12 mouse cellular contexts compared by ENCODE assay signal in genomic region chr8:117303666-117304065, GRCm38 (mm10). TPM values are rescaled to one million over a fixed set of nuclear protein-coding genes. Genes with fewer than 3 reads are reported as not detected.
DNase-seq lines count a peak whose midpoint lies in the region; ATAC-seq and TF ChIP-seq lines count a peak whose summit lies in the region.
"Had no signal": no experiment of that assay in that cellular context is flagged by ENCODE, and none has a peak within 500 bp of the region (broad histone marks: within the 10 kb centered on the region; RNA-seq: fewer than 3 reads in every experiment).

No protein-coding gene starts in this region.

- ATAC-seq in heart, embryonic 15.5 days (replicated peaks; ENCODE audit: insufficient number of reproducible peaks, insufficient read depth, low FRiP score, low read depth), result 0 out of 2 replicates have a peak, but pooled peaks have one; percentile 20
- ATAC-seq in heart, embryonic 11.5 days (replicated peaks; ENCODE audit: insufficient number of reproducible peaks, low FRiP score, low TSS enrichment), result no peak
- peak; percentile 40; the same call in 1 of the 2 replicates for ATAC-seq in limb, embryonic 15.5 days (ENCODE audit: insufficient number of reproducible peaks, low FRiP score, low TSS enrichment, low read depth)
- no peak for ATAC-seq in stomach, postnatal 0 days (ENCODE audit: low FRiP score, low TSS enrichment)
- ATAC-seq: Patski had no signal

- H3K4me3 ChIP-seq in heart, embryonic 15.5 days, result no peak overlapping the region
- H3K4me3 ChIP-seq in heart, embryonic 11.5 days (ENCODE audit: low read depth, low read length), result no peak overlapping the region
- no peak overlapping the region for H3K4me3 ChIP-seq in limb, embryonic 15.5 days
- H3K4me3 ChIP-seq in stomach, postnatal 0 days (ENCODE audit: low read depth, low read length), result no peak overlapping the region

- H3K27me3 ChIP-seq in heart, embryonic 15.5 days, result no peaks in the 10 kb centered on the region
- no peaks in the 10 kb centered on the region for H3K27me3 ChIP-seq in heart, embryonic 11.5 days (ENCODE audit: control insufficient read depth, insufficient read depth, low read length)
- no peaks in the 10 kb centered on the region for H3K27me3 ChIP-seq in limb, embryonic 15.5 days
- no peaks in the 10 kb centered on the region for H3K27me3 ChIP-seq in stomach, postnatal 0 days (ENCODE audit: control insufficient read depth, insufficient read depth, low read length)
- H3K27me3 ChIP-seq: Patski had no signal

- H3K27ac ChIP-seq in heart, embryonic 15.5 days, result peak overlapping the region; percentile 1; the same call in 1 of the 2 replicates
- no peak overlapping the region for H3K27ac ChIP-seq in heart, embryonic 11.5 days (ENCODE audit: low read depth, low read length)
- H3K27ac ChIP-seq in limb, embryonic 15.5 days, result 0 out of 2 replicates have a peak overlapping the region, but pooled peaks have one; percentile 27
- H3K27ac ChIP-seq in stomach, postnatal 0 days (replicated peaks), result peak overlapping the region; percentile 35; the same call in 1 of the 2 replicates

- DNase-seq in thymus, postnatal 4 days, result peak; percentile 29
- no peak for DNase-seq in thymus, postnatal 25 days
- no peak for DNase-seq in stomach, postnatal 0 days (ENCODE audit: low spot score)
- DNase-seq in Muller cell, postnatal 12 days (ENCODE audit: inconsistent ontology term), result no peak
- no peak for DNase-seq in cerebellum, postnatal 14 days
- DNase-seq: cerebellum, adult 8-10 months; heart, postnatal 4 days; lung, embryonic 14.5 days had no signal

- no peak overlapping the region for H3K9ac ChIP-seq in heart, embryonic 15.5 days
- H3K9ac ChIP-seq in heart, embryonic 11.5 days (ENCODE audit: low read depth, low read length), result no peak overlapping the region
- no peak overlapping the region for H3K9ac ChIP-seq in limb, embryonic 15.5 days
- H3K9ac ChIP-seq in stomach, postnatal 0 days (ENCODE audit: low read length), result no peak overlapping the region
- H3K9ac ChIP-seq: lung, embryonic 14.5 days had no signal

- no peaks in the 10 kb centered on the region for H3K9me3 ChIP-seq in heart, embryonic 15.5 days (replicated peaks)
- H3K9me3 ChIP-seq in heart, embryonic 11.5 days (replicated peaks; ENCODE audit: control insufficient read depth, low read length), result no peaks in the 10 kb centered on the region
- no peaks in the 10 kb centered on the region for H3K9me3 ChIP-seq in limb, embryonic 15.5 days
- no peaks in the 10 kb centered on the region for H3K9me3 ChIP-seq in stomach, postnatal 0 days (ENCODE audit: control insufficient read depth, low read length)

- H3K4me1 ChIP-seq in heart, embryonic 15.5 days (replicated peaks), result peaks cover 43% of the 10 kb centered on the region
- peaks cover 34% of the 10 kb centered on the region for H3K4me1 ChIP-seq in heart, embryonic 11.5 days (ENCODE audit: control insufficient read depth, insufficient read depth, low read length)
- H3K4me1 ChIP-seq in limb, embryonic 15.5 days, result peaks cover 61% of the 10 kb centered on the region
- peaks cover 7% of the 10 kb centered on the region; the same call in 1 of the 2 replicates for H3K4me1 ChIP-seq in stomach, postnatal 0 days (replicated peaks; ENCODE audit: control insufficient read depth, insufficient read depth)

- TF ChIP-seq CTCF in stomach, postnatal 0 days (IDR thresholded peaks at IDR 0.05; ENCODE audit: low read depth), result no peak

- 45% methylated on average over 9 of the region's 9 CpGs for WGBS in heart, embryonic 15.5 days
- 50% methylated on average over 9 of the region's 9 CpGs for WGBS in heart, embryonic 11.5 days (ENCODE audit: insufficient replicate concordance)
- 57% methylated on average over 9 of the region's 9 CpGs for WGBS in limb, embryonic 15.5 days
- WGBS in stomach, postnatal 0 days, result 25% methylated on average over 9 of the region's 9 CpGs

- no peak for TF ChIP-seq EP300 in stomach, postnatal 0 days (optimal IDR thresholded peaks at IDR 0.05)

- H3K36me3 ChIP-seq in heart, embryonic 15.5 days, result no peaks in the 10 kb centered on the region
- H3K36me3 ChIP-seq in heart, embryonic 11.5 days (ENCODE audit: control insufficient read depth, insufficient read depth, low read length), result no peaks in the 10 kb centered on the region
- no peaks in the 10 kb centered on the region for H3K36me3 ChIP-seq in limb, embryonic 15.5 days
- H3K36me3 ChIP-seq in stomach, postnatal 0 days (ENCODE audit: control insufficient read depth, insufficient read depth, low read length), result no peaks in the 10 kb centered on the region

- H3K4me2 ChIP-seq in heart, embryonic 15.5 days, result 0 out of 2 replicates have a peak overlapping the region, but pooled peaks have one; percentile 6
- H3K4me2 ChIP-seq in heart, embryonic 11.5 days, result no peak overlapping the region; the same call in 1 of the 2 replicates
- no peak overlapping the region for H3K4me2 ChIP-seq in limb, embryonic 15.5 days
- H3K4me2 ChIP-seq in stomach, postnatal 0 days (replicated peaks; ENCODE audit: low read depth), result no peak overlapping the region
- H3K4me2 ChIP-seq: lung, embryonic 14.5 days had no signal

RNA-seq across cellular contexts. Expression of gene Cmip, which starts 46.8 kb away (rescaled TPM):
- polyA plus RNA-seq in heart, embryonic 15.5 days (2015; fragmentation: Nextera tagmentation; extraction: Ambion mirVana), result 9.4 and 16.3 TPM in 2 replicates
- polyA plus RNA-seq in heart, embryonic 11.5 days (2014; fragmentation: Nextera tagmentation; extraction: Ambion mirVana), result 8.6 and 9.2 TPM in 2 replicates
- polyA plus RNA-seq in limb, embryonic 15.5 days (2015; fragmentation: Nextera tagmentation; extraction: Ambion mirVana), result 18.8 and 20.7 TPM in 2 replicates
- 19.9 and 22.9 TPM in 2 replicates for polyA plus RNA-seq in stomach, postnatal 0 days (2015; fragmentation: Nextera tagmentation; extraction: Ambion mirVana)

Comparison
In these comparisons a context has a peak if more than half of its experiments do, and no peak if none do; other contexts are left out.
1. ATAC-seq: peak in heart, embryonic 15.5 days (single experiment) and limb, embryonic 15.5 days (single experiment); none in heart, embryonic 11.5 days (single experiment) and stomach, postnatal 0 days (single experiment).